22 mouse cellular contexts compared by ENCODE assay signal in genomic region chr11:49937779-49938178, GRCm38 (mm10). TPM values are rescaled to one million over a fixed set of nuclear protein-coding genes. Genes with fewer than 3 reads are reported as not detected.
DNase-seq lines count a peak whose midpoint lies in the region; TF ChIP-seq lines count a peak whose summit lies in the region.
"Had no signal": no experiment of that assay in that cellular context is flagged by ENCODE, and none has a peak within 500 bp of the region (broad histone marks: within the 10 kb centered on the region; RNA-seq: fewer than 3 reads in every experiment).

No protein-coding gene starts in this region.

- H3K4me3 ChIP-seq in left cerebral cortex, adult 2 months, result no peak overlapping the region
- H3K4me3 ChIP-seq in cortical plate, adult 2 months (ENCODE audit: insufficient read depth, low read length), result no peak overlapping the region
- H3K4me3 ChIP-seq: embryonic facial prominence, embryonic 10.5 days; embryonic facial prominence, embryonic 12.5 days; forebrain, embryonic 13.5 days; forebrain, embryonic 15.5 days had no signal

- no peak for TF ChIP-seq CTCF in left cerebral cortex, adult 2 months (IDR thresholded peaks at IDR 0.05)
- no peak for TF ChIP-seq CTCF in cortical plate, adult 2 months (IDR thresholded peaks at IDR 0.05; ENCODE audit: extremely low read depth, insufficient read depth, low read length)

- peak overlapping the region; percentile 92 for H3K27ac ChIP-seq in left cerebral cortex, adult 2 months
- peak overlapping the region; percentile 69; the same call in 1 of the 2 replicates for H3K27ac ChIP-seq in cortical plate, adult 2 months (ENCODE audit: insufficient read depth, low read length)
- H3K27ac ChIP-seq: embryonic facial prominence, embryonic 10.5 days; embryonic facial prominence, embryonic 12.5 days had no signal

- no peak for TF ChIP-seq POLR2A in cortical plate, adult 2 months (IDR thresholded peaks at IDR 0.05; ENCODE audit: extremely low read depth, insufficient read depth, low read length)

- DNase-seq in heart, adult 11 months, result peak; percentile 66
- DNase-seq in heart, postnatal 10 days, result no peak
- no peak for DNase-seq in left cerebral cortex, adult 2 months (ENCODE audit: extremely low spot score in 1 of 2, low spot score in 2 of 2)
- no peak for DNase-seq in left cerebral cortex, postnatal 36 days (ENCODE audit: low spot score in 2 of 2)
- peak; percentile 78 for DNase-seq in brain, adult 2 months (ENCODE audit: low read depth, low spot score)
- no peak for DNase-seq in cerebellum, adult 18-20 months
- no peak for DNase-seq in layer of hippocampus, postnatal 14 days (ENCODE audit: low spot score in 2 of 2)
- DNase-seq: adrenal gland, adult 2 months; adrenal gland, postnatal 10 days; adrenal gland, postnatal 25 days; cerebellum, adult 11-12 months; cerebellum, adult 8-10 months; cerebellum, adult 9-11 months; cerebellum, postnatal 14 days; cerebellum, postnatal 36 days; forebrain, postnatal 0 days had no signal

- peaks cover 30% of the 10 kb centered on the region for H3K4me1 ChIP-seq in cortical plate, adult 2 months (ENCODE audit: control insufficient read depth, insufficient read depth, low read length)

- intact Hi-C loops in heart, postnatal 10 days (cut with DNase I), result no loop called here
- intact Hi-C loops in left cerebral cortex, adult 2 months (cut with DNase I), result loop anchor here (2.0 to 5.0 kb wide), 3 partner anchors 17 to 120 kb away; partner anchors contain the start of gene Rasgef1c
- intact Hi-C loops in left cerebral cortex, postnatal 36 days (cut with DNase I), result no loop called here

RNA-seq across cellular contexts. Expression of gene Rasgef1c, which starts 36.1 kb away (rescaled TPM):
- under 1 TPM in 1 of 2 experiments, not detected in 1; 0.29 TPM for total RNA-seq in heart, postnatal 10 days (2021)
- total RNA-seq in left cerebral cortex, adult 2 months (2021), result 10 to 100 TPM; 35.3 to 39.5 TPM
- total RNA-seq in left cerebral cortex, postnatal 36 days (2021), result 10 to 100 TPM; 36.6 to 46.1 TPM
- polyA plus RNA-seq in cortical plate, adult 2 months (2012; rRNA removed), result 38.6 and 38.8 TPM in 2 replicates
- 1 to 10 TPM; 2.8 TPM for total RNA-seq in layer of hippocampus, postnatal 14 days (2021)
- polyA plus RNA-seq: C2C12 had no signal

Comparison
In these comparisons a context has a peak if more than half of its experiments do, and no peak if none do; other contexts are left out.
1. DNase-seq: peak in heart, adult 11 months (single experiment) and brain, adult 2 months (single experiment); none in heart, postnatal 10 days (0 of 2), left cerebral cortex, adult 2 months (0 of 2), left cerebral cortex, postnatal 36 days (0 of 2), cerebellum, adult 18-20 months (0 of 2) and layer of hippocampus, postnatal 14 days (0 of 2).
2. RNA of gene Rasgef1c, which starts 36.1 kb away (total RNA-seq): 36.6 to 46.1 TPM in left cerebral cortex, postnatal 36 days and 35.3 to 39.5 TPM in left cerebral cortex, adult 2 months; 2.8 TPM in layer of hippocampus, postnatal 14 days and 0.29 TPM in heart, postnatal 10 days; every median in the first group is over 4 times any median in the second.